Mouse (Mus musculus) hindbrain, embryonic 16.5 days (tissue): Measurements from ENCODE around the gene Gm21083. TPM values are rescaled to one million over a fixed set of nuclear protein-coding genes. Genes with fewer than 3 reads are reported as not detected.
"Not testable (repeated sequence)": the region's sequence is repeated elsewhere in the genome, so short reads cannot be mapped to it uniquely, and the experiment has no call there.

ENCODE experiments used
- ATAC-seq: fragments of 200-750 bp; cut with Nextera tagmentation; 2 replicates; pipeline ENCODE4 v1.8.0; 2017; ENCODE audit warnings: moderate TSS enrichment, moderate library complexity
- H3K27ac ChIP-seq: fragments of 300-500 bp; sonication (generic); 2 replicates; pipeline ENCODE4 v1.5.1; 2014; ENCODE audit warnings: low read depth, mild to moderate bottlenecking, control low read depth, low read length, moderate library complexity
- H3K27me3 ChIP-seq: fragments of 300-500 bp; sonication (generic); replicated peaks from 2 replicates; pipeline ENCODE4 v1.6.1; 2014; ENCODE audit warnings: low read length; ENCODE audit not compliant: control insufficient read depth, insufficient read depth
- H3K36me3 ChIP-seq: fragments of 300-500 bp; sonication (generic); 2 replicates; pipeline ENCODE4 v1.6.1; 2014; ENCODE audit warnings: mild to moderate bottlenecking, low read length, moderate library complexity, mixed read lengths; ENCODE audit not compliant: control insufficient read depth, insufficient read depth
- H3K4me1 ChIP-seq: fragments of 300-500 bp; sonication (generic); 2 replicates; pipeline ENCODE4 v1.6.1; 2014; ENCODE audit warnings: low read depth, low read length; ENCODE audit not compliant: control insufficient read depth, insufficient read depth
- H3K4me2 ChIP-seq: fragments of 300-500 bp; sonication (generic); 2 replicates; pipeline ENCODE4 v1.6.1; 2014; ENCODE audit warnings: mild to moderate bottlenecking, low read length, control low read depth, moderate library complexity
- H3K4me3 ChIP-seq: fragments of 300-500 bp; sonication (generic); 2 replicates; pipeline ENCODE4 v1.5.1; 2014; ENCODE audit warnings: mild to moderate bottlenecking, low read length, control low read depth, moderate library complexity
- H3K9ac ChIP-seq: fragments of 300-500 bp; sonication (generic); 2 replicates; pipeline ENCODE4 v1.6.1; 2014; ENCODE audit warnings: low read depth, mild to moderate bottlenecking, control low read depth, low read length, moderate library complexity
- H3K9me3 ChIP-seq: fragments of 300-500 bp; sonication (generic); 2 replicates; pipeline ENCODE4 v1.6.1; 2014; ENCODE audit warnings: mild to moderate bottlenecking, low read length, moderate library complexity; ENCODE audit not compliant: control insufficient read depth
- WGBS: fragments of 180-500 bp; shearing (Covaris S2); extraction: QIAGEN DNeasy Blood & Tissue Kit; methylation state at CpG from one replicate; pipeline ENCODE4 v1.1.7; 2014; 5-methylcytosine and 5-hydroxymethylcytosine counted together
- polyA plus RNA-seq: library from polyadenylated mRNA; unstranded; fragments of >200 nt; fragmentation: Nextera tagmentation; extraction: Ambion mirVana; gene quantifications from 2 replicates; pipeline ENCODE4 v1.2.1, GENCODE M21; 2015

The Gm21083 gene
- polyA plus RNA-seq, 1 experiment from 2014 or later = not detected

GRCm38 (mm10) chr5:15606677-15607076 is 29.5 kb downstream of the Gm21083 start:
- not testable (repeated sequence) for H3K27me3 ChIP-seq, ATAC-seq, H3K4me3 ChIP-seq, H3K36me3 ChIP-seq, H3K4me1 ChIP-seq, H3K27ac ChIP-seq, H3K4me2 ChIP-seq, H3K9me3 ChIP-seq, H3K9ac ChIP-seq
- WGBS = 76% methylated on average over 5 of the region's 6 CpGs

- not testable (repeated sequence) for H3K4me2 ChIP-seq, H3K27me3 ChIP-seq, H3K9me3 ChIP-seq, H3K27ac ChIP-seq, H3K4me3 ChIP-seq, H3K36me3 ChIP-seq, ATAC-seq, H3K9ac ChIP-seq, H3K4me1 ChIP-seq
- 3% methylated on average over 1 of the region's 1 CpGs for WGBS
Observed at GRCm38 (mm10) chr5:15610695-15611094, 33.6 kb downstream of the Gm21083 start.

- not testable (repeated sequence) for H3K36me3 ChIP-seq, H3K4me1 ChIP-seq, H3K27me3 ChIP-seq, H3K27ac ChIP-seq, ATAC-seq, H3K4me3 ChIP-seq, H3K9ac ChIP-seq, H3K9me3 ChIP-seq, H3K4me2 ChIP-seq
- WGBS = 69% methylated on average over 3 of the region's 3 CpGs
Observed at GRCm38 (mm10) chr5:15616195-15616594, 39.1 kb downstream of the Gm21083 start.

- H3K4me1 ChIP-seq, H3K4me3 ChIP-seq, H3K36me3 ChIP-seq, H3K9me3 ChIP-seq, ATAC-seq, H3K27ac ChIP-seq, H3K4me2 ChIP-seq, H3K9ac ChIP-seq, H3K27me3 ChIP-seq: not testable (repeated sequence)
- 66% methylated on average over 1 of the region's 1 CpGs for WGBS
Observed at GRCm38 (mm10) chr5:15618764-15619163, 41.6 kb downstream of the Gm21083 start, which contains the start of gene Speer4d. Gene Speer4d, plus strand, starts transcription at chr5:15619064.

GRCm38 (mm10) chr5:15628136-15628535 is 51.0 kb downstream of the Gm21083 start:
- 17% methylated on average over 1 of the region's 1 CpGs for WGBS
- not testable (repeated sequence) for H3K4me2 ChIP-seq

GRCm38 (mm10) chr5:15630068-15630467 is 52.9 kb downstream of the Gm21083 start:
- not testable (repeated sequence) for H3K4me3 ChIP-seq, H3K9me3 ChIP-seq
- 34% methylated on average over 5 of the region's 5 CpGs for WGBS

More at GRCm38 (mm10) chr5:15628136-15628535, 51.0 kb downstream of the Gm21083 start:
- H3K27me3 ChIP-seq, H3K36me3 ChIP-seq, H3K4me1 ChIP-seq, H3K9ac ChIP-seq, ATAC-seq, H3K27ac ChIP-seq, H3K4me3 ChIP-seq, H3K9me3 ChIP-seq: not testable (repeated sequence)

More at GRCm38 (mm10) chr5:15630068-15630467, 52.9 kb downstream of the Gm21083 start:
- H3K4me1 ChIP-seq, ATAC-seq, H3K27me3 ChIP-seq, H3K27ac ChIP-seq, H3K9ac ChIP-seq, H3K36me3 ChIP-seq, H3K4me2 ChIP-seq: not testable (repeated sequence)

Other genes starting within 250 kb of the Gm21083 start
- gene Gm21149, start 100.8 kb upstream of the Gm21083 start, polyA plus RNA-seq = not detected in 2 replicates
- gene Gm21190, start 48.1 kb upstream of the Gm21083 start, polyA plus RNA-seq = not detected in 2 replicates
- gene Speer4d, start 41.7 kb downstream of the Gm21083 start, polyA plus RNA-seq = not detected in 2 replicates
- not detected in 2 replicates for gene 4930572O03Rik, start 79.7 kb downstream of the Gm21083 start, polyA plus RNA-seq
- not detected in 2 replicates for gene Speer4c, start 136.9 kb downstream of the Gm21083 start, polyA plus RNA-seq